In genomic region chr16:26430246-26430645, GRCm38 (mm10) we compare ENCODE assay signal across 21 mouse cellular contexts. TPM values are rescaled to one million over a fixed set of nuclear protein-coding genes. Genes with fewer than 3 reads are reported as not detected.
"Had no signal": no experiment of that assay in that cellular context is flagged by ENCODE, and none has a peak within 500 bp of the region (broad histone marks: within the 10 kb centered on the region; RNA-seq: fewer than 3 reads in every experiment).

No protein-coding gene starts in this region.

- H3K4me1 ChIP-seq: limb, embryonic 13.5 days; midbrain, embryonic 12.5 days; neural tube, embryonic 13.5 days had no signal

- H3K27me3 ChIP-seq: limb, embryonic 13.5 days; midbrain, embryonic 12.5 days; neural tube, embryonic 13.5 days had no signal

- H3K36me3 ChIP-seq: limb, embryonic 13.5 days; midbrain, embryonic 12.5 days; neural tube, embryonic 13.5 days had no signal

- H3K4me3 ChIP-seq: limb, embryonic 13.5 days; midbrain, embryonic 12.5 days; neural tube, embryonic 13.5 days had no signal

- H3K9ac ChIP-seq: limb, embryonic 13.5 days; liver, embryonic 14.5 days; midbrain, embryonic 12.5 days; neural tube, embryonic 13.5 days had no signal

- H3K4me2 ChIP-seq: limb, embryonic 13.5 days; midbrain, embryonic 12.5 days; neural tube, embryonic 13.5 days had no signal

- H3K9me3 ChIP-seq: limb, embryonic 13.5 days; midbrain, embryonic 12.5 days; neural tube, embryonic 13.5 days had no signal

- H3K27ac ChIP-seq: limb, embryonic 13.5 days; liver, embryonic 14.5 days; midbrain, embryonic 12.5 days; neural tube, embryonic 13.5 days had no signal

- DNase-seq: kidney, adult 18-20 months; kidney, postnatal 10 days; kidney, postnatal 4 days; left cerebral cortex, postnatal 4 days; lung, adult 2 months; right cerebral cortex, postnatal 14 days; thymus, postnatal 36 days had no signal

- ATAC-seq: midbrain, embryonic 16.5 days had no signal

RNA-seq across cellular contexts. Expression of gene Cldn16, which starts 32.7 kb away (rescaled TPM):
- total RNA-seq: layer of hippocampus, adult 8-10 months; layer of hippocampus, postnatal 14 days; left cerebral cortex, adult 18-20 months; left cerebral cortex, postnatal 10 days; left cerebral cortex, postnatal 4 days; liver, adult 2 months; megakaryocyte-erythroid progenitor cell, adult 5-6 weeks had no signal
- polyA plus RNA-seq: limb, embryonic 13.5 days; liver, adult 2 months; liver, embryonic 14.5 days; lung, adult 2 months; midbrain, embryonic 12.5 days; midbrain, embryonic 16.5 days; neural tube, embryonic 13.5 days; small intestine, adult 2 months; stomach, embryonic 16.5 days; thymus, postnatal 0 days had no signal

RNA-seq across cellular contexts. Expression of gene Cldn1, which starts 58.6 kb away (rescaled TPM):
- total RNA-seq: megakaryocyte-erythroid progenitor cell, adult 5-6 weeks had no signal
